Mouse (Mus musculus) megakaryocyte, embryonic 14.5 days (primary cell): ENCODE measurements around the gene Plekha5.

ENCODE experiments used
- FLI1 ChIP-seq: IDR thresholded peaks from 2 replicates; pipeline ENCODE4 v1.6.1; 2012; ENCODE audit warnings: low read length, inconsistent platforms, mixed read lengths
- GATA1 ChIP-seq: IDR thresholded peaks from 3 replicates; pipeline ENCODE4 v1.6.1; 2012; ENCODE audit warnings: mixed read lengths, low read length, inconsistent platforms, borderline replicate concordance

- no peak for TF ChIP-seq GATA1
- no peak for TF ChIP-seq FLI1
Measured at GRCm38 (mm10) chr6:140476981-140477380, 53.1 kb downstream of the Plekha5 start.
